Mouse (Mus musculus): ENCODE data around the gene Mns1.
A peak's percentile ranks its signal among the peaks of the same experiment; 100 is the strongest.
"Not testable (repeated sequence)": the region's sequence is repeated elsewhere in the genome, so short reads cannot be mapped to it uniquely, and the experiment has no call there.

The Mns1 gene

DNA sequence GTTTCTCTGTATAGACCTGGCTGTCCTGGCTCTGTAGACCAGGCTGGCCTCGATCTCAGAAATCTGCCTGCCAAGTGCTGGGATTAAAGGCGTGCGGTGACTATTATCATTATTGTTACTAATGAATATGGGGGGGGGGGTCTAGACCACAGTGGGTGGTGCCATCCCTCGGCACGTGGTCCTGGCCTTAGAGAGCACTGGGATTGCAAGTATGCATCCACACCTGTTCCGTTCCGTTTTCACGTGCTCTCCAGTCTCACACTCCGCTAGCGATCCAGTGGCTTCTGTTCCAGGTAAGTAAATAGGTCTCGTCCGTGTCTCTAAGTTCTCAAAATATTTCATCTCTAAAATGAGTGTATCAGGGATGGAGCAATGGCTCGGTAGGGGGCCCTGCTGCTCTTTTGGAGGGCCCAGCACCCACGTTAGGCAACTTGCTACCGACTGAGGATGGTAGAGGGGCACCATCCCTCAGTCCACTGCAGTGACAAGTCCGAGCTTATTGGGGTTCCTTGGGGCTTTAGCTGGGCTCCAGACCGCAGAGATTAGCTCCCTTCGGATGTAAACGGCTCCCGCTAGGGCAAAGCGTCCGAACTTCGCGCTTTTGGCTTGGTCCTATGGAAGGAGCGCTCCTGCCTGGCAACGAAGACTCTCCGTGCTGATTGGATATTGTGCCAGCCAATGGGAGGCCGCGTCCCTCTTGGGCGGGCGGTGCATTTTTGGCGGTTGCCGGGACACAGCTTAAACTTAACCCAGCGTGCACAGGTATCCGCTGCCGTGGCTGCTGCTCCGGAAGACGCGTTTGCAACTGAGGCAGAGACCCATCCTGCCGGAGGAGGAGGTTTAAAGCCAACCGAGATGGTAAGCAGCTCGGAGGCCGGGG is at the start of gene Mns1:
Mns1 (plus strand) TSS at position 190 of the 880 bp plus-strand sequence.
- DNase-seq (ENCODE audit: low spot score in 2 of 2) = peak; percentile 96 to 97

DNA sequence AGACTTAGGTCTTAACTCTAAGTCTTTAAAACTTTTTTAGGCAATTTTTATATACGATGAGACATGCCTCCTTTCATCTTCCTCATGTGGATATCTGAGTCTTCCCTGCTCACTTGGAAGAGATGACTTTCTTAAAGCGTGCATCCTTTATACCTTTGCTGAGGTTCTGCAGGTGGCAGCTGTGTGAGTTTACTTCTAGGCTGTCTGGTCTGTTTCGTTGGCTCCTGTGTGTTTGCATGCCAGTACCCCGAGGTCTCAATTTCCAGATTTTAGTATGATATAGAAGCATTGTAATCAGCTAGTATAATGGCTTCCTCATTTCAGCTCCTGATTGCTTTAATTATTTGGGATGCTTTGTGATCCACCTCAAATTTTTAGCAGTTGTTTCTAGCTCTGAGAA is 48.9 kb upstream of the Mns1 start:
- DNase-seq (ENCODE audit: low spot score in 2 of 2) = no peak

DNA sequence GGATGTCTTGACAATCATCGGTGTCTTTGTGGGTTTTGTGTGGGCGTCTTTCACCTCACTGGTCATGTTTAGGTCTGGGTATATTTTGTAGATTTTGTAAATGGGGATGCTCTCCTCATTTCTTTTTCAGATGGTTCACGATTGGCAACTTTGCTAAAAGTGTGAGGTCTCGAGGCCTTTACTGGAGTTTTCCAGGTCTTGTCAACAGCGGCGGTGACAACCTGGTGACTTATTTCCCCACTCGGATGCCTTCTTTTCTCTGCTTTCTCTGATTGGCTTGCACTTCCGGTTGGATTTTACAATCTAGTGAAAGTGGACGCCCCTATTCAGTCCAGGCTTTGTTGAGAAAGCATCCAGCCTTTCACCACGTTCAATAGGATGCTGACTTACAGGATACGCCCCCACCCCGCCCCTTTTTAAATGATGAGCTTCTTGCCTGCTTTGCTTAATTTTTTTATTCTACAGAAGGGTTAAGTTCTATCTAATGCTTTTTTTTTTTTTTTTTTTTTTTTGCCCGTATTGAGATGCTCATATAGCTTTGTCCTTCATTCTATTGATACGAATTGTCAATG is 48.3 kb upstream of the Mns1 start:
- DNase-seq (ENCODE audit: low spot score in 2 of 2) = no peak

DNA sequence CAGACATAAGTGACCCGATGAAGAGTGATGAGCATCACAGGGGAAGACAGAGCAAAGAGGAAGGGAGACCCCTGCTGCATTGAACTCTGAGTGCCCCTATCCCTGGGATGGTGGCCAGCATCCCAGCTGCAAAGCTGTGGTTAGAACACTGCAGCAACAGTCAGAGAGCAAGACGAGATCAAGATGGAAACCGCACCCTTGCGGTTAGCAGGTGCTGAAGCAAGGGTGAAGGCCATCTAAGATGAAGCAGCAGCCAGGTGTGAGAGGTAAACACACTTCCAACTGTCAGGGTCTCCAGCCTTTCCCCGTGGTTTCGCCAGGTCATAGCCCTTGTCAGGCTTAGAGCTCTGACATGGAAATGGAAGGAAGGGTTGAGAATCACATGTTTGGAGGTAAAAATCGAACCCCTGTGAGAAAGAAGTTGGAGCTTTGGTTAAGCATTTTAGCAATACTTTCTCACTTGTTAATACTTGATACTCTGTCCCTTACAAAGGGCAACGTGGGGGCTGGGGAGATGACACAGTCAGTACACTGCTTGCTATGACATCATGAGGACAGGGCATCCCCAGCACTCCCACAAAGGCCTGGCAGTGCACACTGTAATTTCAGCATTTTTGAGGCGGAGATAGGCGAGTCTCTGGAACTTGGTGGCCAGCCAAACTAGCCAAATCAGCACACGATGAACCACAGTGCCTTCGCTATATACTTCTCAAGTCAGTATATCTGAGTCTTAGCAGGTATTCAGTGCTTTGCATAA is 47.3 kb upstream of the Mns1 start:
- no peak for DNase-seq (ENCODE audit: low spot score in 2 of 2)

DNA sequence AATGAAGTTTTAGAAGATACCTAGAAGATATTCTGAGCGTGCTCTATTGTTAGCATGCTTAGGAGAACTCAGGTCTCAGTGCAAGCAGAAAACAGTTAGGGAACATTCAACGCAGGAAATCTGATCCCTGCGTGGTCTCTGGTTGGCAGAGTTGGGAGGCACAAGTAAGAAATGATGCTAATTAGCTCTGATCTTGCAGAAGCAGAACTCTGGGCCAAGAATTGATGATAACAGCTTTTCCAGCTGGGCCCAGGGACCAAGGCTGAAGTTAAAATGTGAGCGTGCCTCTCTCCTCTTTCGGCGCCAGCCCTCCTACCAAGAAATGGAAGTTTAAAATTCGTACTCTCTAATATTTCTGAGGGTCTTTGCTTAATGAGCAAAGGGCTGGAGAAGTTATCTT is 45.1 kb upstream of the Mns1 start:
- DNase-seq (ENCODE audit: low spot score in 2 of 2) = no peak

DNA sequence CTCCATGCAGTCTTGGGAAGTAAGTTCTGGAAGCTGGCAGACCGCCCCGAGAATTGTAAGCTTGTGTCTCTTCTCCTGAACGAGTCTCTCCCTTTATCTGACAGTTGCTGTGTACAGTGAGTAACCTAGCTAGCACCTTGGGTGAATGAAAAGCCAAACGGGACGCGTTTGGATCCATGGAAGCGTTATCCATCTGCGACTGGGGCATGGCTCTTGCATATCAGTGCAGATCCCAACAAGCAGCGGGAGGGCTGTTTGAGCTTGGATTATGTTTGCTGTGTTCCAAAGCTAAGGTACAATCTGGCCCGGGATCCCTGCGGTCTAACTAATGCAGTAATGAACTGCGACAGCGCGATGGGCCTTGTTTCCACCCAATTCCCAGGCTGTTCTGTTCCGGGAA is 44.6 kb upstream of the Mns1 start:
- no peak for DNase-seq (ENCODE audit: low spot score in 2 of 2)

DNA sequence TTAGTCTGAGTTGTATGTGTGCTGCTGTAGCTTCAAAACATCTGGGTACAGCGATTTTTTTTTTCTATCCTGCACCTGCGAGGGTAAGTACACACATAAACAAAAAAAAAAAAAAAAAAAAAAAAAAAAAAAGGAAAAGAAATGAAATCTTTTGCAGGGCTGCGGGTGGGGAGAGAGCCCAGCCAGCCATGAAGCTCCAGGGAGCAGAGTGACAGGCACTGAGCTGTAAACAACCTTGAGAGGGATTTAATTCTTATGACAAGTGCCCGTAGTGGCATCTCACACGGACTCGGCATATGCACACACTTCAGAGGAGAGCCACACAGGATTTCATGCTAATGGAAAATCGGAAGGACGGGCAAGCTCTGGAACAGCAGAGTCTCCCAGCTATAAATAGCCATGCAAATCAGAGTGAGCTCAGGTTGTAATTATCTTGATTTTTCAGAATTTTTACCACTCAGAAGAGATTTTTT is 43.9 kb upstream of the Mns1 start:
- DNase-seq (ENCODE audit: low spot score in 2 of 2) = no peak

DNA sequence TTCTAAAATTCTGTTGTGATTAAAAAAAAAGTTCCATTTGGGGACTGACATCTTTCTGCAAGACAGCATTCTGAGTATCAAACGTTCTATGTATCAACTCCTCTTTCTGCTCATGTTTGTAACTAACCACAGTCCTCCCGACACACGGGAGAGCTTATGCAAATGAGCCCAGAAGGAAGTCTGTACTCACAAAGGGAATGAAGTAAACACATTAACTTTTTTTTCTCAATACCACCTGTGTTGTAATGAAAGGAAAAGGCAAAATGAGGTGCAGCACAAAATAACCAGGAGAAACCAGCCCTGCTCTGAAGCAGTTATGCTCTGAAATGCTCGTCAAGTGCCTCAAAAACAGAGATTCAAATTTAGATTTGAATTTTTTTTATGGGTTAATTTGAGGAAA is 37.7 kb upstream of the Mns1 start:
- DNase-seq (ENCODE audit: low spot score in 2 of 2) = no peak

DNA sequence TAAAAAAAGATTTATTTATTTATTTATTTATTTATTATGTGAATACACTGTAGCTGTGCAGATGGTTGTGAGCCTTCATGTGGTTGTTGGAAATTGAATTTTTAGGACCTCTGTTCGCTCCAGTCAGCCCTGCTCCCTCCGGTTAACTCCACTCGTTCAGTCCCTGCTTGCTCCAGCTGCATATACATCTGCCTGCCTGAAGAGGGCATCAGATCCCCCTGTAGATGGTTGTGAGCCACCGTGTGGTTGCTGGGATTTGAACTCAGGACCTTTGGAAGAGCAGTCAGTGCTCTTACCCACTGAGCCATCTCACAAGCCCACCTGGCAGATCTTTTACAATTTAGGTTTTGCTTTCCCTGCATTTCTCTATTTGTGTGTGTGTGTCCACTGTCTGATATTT is 36.0 kb upstream of the Mns1 start:
- not testable (repeated sequence) for DNase-seq (ENCODE audit: low spot score in 2 of 2)

DNA sequence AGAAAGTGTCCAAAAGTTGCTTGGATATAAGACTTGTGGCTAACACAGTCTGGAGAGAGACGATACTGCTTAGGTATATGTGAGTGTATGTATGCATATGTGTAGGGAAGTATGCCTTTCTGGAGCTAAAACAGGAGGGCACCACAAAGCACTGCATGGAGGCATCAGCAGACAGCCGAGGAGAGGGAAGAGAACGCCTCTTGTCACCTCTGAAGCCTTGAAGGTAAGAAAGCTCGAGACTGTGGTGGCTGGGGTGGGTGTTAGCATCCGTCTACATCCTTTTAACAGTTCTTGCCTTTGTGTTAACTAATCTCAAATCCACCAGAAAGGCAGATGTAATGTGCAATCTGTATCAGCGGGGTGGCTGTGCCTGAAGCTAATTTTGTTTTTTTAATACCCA is 34.4 kb upstream of the Mns1 start:
- DNase-seq (ENCODE audit: low spot score in 2 of 2) = no peak

DNA sequence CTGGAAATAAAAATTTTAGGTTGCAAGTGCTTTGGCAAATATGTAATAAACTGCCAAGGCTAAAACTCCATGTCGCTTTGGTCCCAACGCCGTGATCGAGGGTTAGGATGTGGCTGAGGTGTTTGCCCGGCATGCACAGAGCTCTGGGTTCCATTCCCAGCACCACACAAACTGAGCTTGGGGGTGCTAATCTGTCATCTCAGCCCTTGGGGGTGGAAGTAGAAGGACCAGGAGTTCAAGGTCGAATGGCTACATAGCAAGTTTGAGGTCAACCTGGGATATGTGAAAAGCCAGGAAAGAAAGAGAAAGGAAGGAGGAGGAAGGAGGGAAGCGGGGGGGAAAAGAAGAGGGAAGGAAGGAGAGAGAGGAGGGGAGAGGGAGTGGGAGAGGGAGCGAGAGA is 33.4 kb upstream of the Mns1 start:
- no peak for DNase-seq (ENCODE audit: low spot score in 2 of 2)

DNA sequence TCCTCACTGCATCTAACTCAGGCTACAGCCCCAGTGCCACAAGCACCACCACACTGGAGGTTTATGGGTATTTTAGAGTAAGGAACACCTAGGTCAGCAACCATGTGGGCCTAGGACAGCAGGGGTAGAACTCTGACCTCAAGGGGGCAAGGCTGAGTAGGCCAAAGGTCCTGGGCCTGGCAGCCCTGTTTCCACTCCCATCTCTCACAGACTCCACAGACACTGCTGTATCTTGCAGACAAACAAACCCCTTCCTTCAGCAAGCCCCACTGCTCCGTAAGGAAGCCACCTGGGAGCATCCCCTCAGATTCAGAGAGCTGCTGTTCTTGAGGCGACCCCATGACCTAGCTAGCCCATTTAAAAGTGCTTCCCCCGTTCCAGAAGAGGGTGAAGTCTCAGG is 32.9 kb upstream of the Mns1 start:
- no peak for DNase-seq (ENCODE audit: low spot score in 2 of 2)

DNA sequence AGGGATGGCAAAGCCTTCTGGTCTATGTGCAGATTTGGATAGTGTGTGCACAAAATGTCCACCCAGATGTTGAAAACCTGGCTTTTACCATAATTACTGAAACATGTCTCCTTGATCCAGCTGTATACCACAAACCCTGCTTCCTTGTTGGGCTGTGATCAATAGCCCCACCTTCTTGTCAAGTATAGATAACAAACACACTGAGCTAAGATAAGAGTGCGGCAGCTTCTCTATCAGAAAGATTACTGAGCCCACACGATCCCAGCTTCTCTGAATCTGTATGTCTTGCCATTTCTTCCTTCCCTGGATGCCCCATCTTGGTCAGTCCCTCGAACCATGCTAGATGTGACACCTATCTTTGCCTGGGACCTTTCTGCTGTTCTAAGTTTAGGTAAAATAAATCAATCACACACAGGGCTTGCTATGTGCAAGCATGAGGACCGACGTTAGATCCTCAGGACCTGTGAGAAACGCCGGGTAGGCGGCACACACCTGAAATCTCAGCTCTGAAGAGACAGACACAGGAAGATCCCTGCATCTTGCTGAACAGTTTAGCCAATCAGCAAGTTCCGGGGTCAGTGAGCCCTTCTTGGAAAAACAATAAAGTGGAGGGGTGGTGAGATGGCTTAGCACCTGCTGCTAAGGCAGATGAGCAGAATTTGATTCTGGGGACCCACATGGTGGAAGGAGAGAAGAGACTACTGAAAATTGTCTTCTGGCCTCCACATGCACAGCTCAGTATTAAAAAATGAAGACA is 31.8 kb upstream of the Mns1 start:
- DNase-seq (ENCODE audit: low spot score in 2 of 2) = no peak

DNA sequence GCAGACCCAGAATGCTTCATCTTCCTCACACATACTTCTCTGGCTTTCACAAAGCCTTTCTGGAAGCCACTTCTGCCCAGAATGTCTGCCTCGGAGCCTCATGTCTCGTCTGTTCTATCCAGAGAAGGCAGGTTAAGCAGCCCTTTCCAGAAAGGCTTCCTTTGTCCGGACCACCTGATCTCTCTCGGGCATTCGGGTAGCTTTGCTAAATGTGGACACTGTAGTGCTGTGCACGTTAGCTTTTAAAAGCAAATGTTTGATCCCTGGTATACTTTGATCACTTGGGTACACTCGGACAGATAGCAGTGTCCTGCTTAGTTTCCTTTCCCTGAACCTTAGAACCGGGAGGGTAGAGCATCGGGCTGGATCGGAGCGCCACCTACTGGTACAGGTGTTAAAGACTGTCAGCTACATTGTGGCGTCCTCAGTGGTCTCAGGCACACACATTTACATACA is 29.7 kb upstream of the Mns1 start:
- DNase-seq (ENCODE audit: low spot score in 2 of 2) = peak; percentile 80 to 89

DNA sequence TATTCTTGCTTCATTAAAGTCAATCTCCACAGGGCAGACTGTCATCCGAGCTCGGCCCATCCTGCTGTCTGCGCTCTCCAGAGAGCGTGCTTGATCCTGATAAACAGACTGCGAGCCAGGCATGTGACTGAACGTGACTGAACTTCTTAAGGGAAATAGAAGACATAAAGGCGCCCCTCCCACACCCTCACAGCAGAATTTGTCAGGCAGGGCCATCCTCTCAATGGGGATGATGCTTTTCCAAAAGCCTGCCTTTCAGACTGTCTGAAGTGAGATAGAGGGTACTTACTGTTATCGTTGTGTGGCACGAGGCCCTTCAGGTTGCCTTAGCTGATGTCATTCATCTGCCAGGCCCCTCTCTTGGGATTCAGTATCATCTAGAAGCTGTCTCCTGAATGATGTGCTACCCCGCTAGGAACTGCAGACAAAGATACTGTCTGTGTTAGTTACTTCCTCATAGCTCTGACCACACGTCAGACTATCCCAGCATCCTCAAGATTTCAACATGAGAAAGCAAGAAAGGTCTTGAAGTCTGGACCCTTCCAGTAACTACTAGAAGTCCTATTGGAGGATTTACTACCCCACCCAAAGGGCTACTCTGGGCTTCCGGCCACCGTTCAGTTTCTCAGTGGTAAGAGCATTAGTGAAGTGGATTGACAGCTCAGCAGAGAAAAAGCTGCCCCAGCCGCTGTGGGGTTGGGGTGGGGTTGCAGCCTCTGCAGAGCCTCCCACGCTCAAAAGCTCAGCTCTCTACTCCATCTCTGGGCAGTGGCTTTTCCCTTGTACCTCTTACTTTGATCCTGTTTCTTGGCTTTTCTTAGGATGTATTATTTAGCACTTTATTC is 28.2 kb upstream of the Mns1 start:
- no peak for DNase-seq (ENCODE audit: low spot score in 2 of 2)

DNA sequence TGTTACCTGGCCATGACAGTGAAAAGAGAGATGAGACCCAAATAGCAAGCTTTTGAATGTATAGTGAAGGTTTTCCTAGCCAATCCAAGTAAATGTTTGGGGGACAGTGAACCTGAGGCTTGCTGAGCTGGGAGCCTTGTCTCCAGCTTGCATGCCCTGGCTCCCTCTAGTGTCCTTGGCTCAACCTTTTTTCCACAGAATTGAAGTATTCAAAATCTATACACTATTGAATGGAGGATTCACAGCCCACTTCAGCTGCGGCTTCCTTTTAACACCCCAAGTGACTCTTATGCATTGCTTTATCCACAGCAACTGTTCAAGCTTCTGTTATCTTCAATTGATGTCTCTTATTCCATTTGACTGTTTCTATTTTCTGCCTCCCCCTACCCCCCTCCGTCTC is 26.1 kb upstream of the Mns1 start:
- peak in 1 of 2 experiments; percentile 41 for DNase-seq (ENCODE audit: low spot score in 2 of 2)

DNA sequence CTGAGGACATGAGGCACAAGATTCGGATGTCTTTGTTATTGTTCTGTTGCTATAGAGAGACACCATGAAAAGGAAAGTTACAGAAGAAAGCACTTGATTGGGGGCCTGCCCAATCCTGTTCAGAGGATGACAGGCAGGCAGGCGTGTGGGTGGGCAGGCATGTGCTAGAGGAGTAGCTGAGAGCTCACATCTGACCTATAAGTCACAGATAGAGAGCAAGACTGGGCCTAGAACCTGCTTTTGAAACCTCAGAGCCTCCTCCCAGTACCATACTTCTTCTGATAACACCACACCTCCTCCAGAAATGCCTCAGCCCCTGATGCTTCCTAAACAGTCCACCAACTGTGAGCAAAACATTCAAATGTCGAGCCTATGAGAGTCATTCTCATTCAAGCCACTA is 19.4 kb upstream of the Mns1 start:
- DNase-seq (ENCODE audit: low spot score in 2 of 2) = no peak

DNA sequence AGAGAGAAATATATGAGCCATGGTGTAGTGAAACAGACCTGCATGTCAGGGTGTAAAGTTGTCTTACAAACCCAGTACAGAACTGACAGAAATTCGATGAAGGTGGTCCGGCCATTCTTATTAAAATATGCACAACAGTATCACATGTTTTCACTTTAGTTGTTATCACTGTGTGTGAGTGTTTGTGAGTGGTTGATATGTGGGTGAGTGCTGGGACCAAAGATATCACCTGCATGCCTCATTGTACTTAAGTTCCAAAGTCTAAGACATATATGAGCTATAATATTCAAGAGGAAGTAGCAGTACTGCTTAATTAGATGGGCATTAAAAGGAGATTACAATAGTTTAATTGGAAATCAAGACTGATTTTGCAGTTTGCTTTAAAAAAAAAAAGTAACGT is 17.3 kb upstream of the Mns1 start:
- DNase-seq (ENCODE audit: low spot score in 2 of 2) = no peak

DNA sequence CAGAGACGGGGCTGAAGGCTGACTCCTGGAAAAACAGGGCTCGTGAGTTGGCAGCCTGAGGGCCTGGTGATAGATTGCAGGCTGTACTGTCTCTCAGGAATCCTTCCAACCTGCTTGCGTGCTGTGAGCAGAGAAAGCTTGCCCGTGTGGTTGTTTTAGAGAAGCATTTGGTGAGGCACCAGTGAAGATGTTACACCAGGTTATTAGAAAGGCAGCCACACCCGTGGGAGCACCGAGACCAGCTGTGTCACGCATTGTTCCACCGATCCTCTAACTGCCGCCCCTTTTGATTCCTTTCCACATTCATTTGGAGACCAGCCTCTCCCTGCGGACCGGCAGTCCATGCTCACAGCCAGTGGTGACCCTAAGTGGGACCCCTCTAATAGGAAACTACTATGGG is 15.5 kb upstream of the Mns1 start:
- no peak for DNase-seq (ENCODE audit: low spot score in 2 of 2)

DNA sequence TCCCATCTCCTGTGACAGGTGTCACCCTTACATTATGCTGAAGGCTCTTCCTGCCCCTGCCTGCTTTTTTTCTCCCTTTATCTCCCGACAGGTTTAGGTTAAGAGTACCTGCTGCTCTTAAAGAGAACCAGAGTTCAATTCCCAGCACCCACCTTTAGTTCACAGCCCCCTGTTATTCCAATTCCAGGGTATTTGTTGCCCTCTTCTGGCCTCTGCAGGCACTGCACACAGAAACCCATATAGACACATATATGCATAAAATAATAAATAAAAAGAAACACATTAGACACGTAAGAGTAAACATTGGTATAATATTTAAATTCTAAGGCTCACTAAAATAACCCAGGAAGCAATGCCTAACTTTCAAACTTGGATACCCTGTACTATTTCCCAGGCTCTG is 15.1 kb upstream of the Mns1 start:
- no peak for DNase-seq (ENCODE audit: low spot score in 2 of 2)

DNA sequence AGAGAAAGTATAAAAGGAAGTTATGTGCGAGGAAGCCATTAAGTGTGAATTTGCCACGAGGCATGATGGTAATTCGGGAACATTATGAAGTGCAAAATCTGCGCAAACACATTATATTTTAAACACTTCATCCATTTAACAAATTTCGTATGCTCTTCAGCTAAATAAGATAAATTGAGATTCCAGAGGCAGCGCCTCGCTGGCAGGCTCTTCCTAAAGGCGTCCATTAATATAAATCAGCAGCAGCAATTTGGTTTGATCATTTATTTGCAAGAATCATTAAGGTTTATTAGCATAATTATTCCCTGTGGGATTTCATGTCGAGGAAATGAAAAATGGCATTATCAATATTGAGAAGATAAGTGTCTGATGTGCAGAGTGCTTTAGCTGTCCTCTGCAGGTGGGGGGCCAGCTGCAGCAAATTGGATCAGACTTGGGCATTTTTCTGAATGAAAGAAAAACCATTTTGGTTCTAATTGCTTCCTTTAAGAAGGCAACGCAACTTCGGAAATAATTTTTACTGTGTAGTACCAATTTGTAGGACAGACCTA is 12.4 kb upstream of the Mns1 start:
- DNase-seq (ENCODE audit: low spot score in 2 of 2) = no peak
